Mouse (Mus musculus) neural tube, embryonic 14.5 days (tissue): ENCODE data around the gene Rin3. TPM values are rescaled to one million over a fixed set of nuclear protein-coding genes. Genes with fewer than 3 reads are reported as not detected.

Source experiments
- ATAC-seq: fragments of 200-750 bp; cut with Nextera tagmentation; 2 replicates; pipeline ENCODE4 v1.8.0; 2017; ENCODE audit warnings: low read depth, mild to moderate bottlenecking, moderate TSS enrichment, moderate library complexity
- H3K27ac ChIP-seq: fragments of 300-500 bp; sonication (generic); 2 replicates; pipeline ENCODE4 v1.5.1; 2014; ENCODE audit warnings: low read depth, mild to moderate bottlenecking, control low read depth, low read length, moderate library complexity, mixed read lengths
- H3K27me3 ChIP-seq: fragments of 300-500 bp; sonication (generic); 2 replicates; pipeline ENCODE4 v1.6.1; 2014; ENCODE audit warnings: low read length; ENCODE audit not compliant: control insufficient read depth, insufficient read depth
- H3K36me3 ChIP-seq: fragments of 300-500 bp; sonication (generic); 2 replicates; pipeline ENCODE4 v1.6.1; 2014; ENCODE audit warnings: low read length, mixed read lengths; ENCODE audit not compliant: control insufficient read depth, insufficient read depth
- H3K4me1 ChIP-seq: fragments of 300-500 bp; sonication (generic); 2 replicates; pipeline ENCODE4 v1.6.1; 2014; ENCODE audit warnings: low read length; ENCODE audit not compliant: control insufficient read depth, insufficient read depth
- H3K4me2 ChIP-seq: fragments of 300-500 bp; sonication (generic); 2 replicates; pipeline ENCODE4 v1.6.1; 2014; ENCODE audit warnings: mild to moderate bottlenecking, low read depth, low read length, control low read depth
- H3K4me3 ChIP-seq: fragments of 300-500 bp; sonication (generic); 2 replicates; pipeline ENCODE4 v1.5.1; 2014; ENCODE audit warnings: low read depth, low read length, control low read depth, mixed read lengths
- H3K9ac ChIP-seq: fragments of 300-500 bp; sonication (generic); replicated peaks from 2 replicates; pipeline ENCODE4 v1.6.1; 2014; ENCODE audit warnings: low read depth, mild to moderate bottlenecking, control low read depth, low read length, mixed read lengths
- H3K9me3 ChIP-seq: fragments of 300-500 bp; sonication (generic); 2 replicates; pipeline ENCODE4 v1.6.1; 2016; ENCODE audit warnings: low read length; ENCODE audit not compliant: control insufficient read depth
- WGBS: fragments of 180-500 bp; shearing (Covaris S2); extraction: QIAGEN DNeasy Blood & Tissue Kit; methylation state at CpG from one replicate; pipeline ENCODE4 v1.1.7; 2014; 5-methylcytosine and 5-hydroxymethylcytosine counted together
- polyA plus RNA-seq: library from polyadenylated mRNA; unstranded; fragments of >200 nt; fragmentation: Nextera tagmentation; extraction: Ambion mirVana; gene quantifications from 2 replicates; pipeline ENCODE4 v1.2.1, GENCODE M21; 2014

Gene Rin3
- polyA plus RNA-seq, 1 experiment from 2014 or later: 0.95 TPM

- H3K9me3 ChIP-seq: no peaks in the 10 kb centered on the region
- no peaks in the 10 kb centered on the region for H3K27me3 ChIP-seq
- H3K4me3 ChIP-seq: no peak overlapping the region
- no peak overlapping the region for H3K9ac ChIP-seq
- WGBS: 64% methylated on average over 9 of the region's 9 CpGs
- ATAC-seq: no peak
- H3K4me2 ChIP-seq: no peak overlapping the region
- H3K27ac ChIP-seq: no peak overlapping the region
- peaks cover 10% of the 10 kb centered on the region for H3K36me3 ChIP-seq
- H3K4me1 ChIP-seq: 0 out of 2 replicates have a peak, but pooled peaks cover 2% of the 10 kb centered on the region
Observed at GRCm38 (mm10) chr12:102395537-102395936, 112.7 kb downstream of the Rin3 start.

DNA sequence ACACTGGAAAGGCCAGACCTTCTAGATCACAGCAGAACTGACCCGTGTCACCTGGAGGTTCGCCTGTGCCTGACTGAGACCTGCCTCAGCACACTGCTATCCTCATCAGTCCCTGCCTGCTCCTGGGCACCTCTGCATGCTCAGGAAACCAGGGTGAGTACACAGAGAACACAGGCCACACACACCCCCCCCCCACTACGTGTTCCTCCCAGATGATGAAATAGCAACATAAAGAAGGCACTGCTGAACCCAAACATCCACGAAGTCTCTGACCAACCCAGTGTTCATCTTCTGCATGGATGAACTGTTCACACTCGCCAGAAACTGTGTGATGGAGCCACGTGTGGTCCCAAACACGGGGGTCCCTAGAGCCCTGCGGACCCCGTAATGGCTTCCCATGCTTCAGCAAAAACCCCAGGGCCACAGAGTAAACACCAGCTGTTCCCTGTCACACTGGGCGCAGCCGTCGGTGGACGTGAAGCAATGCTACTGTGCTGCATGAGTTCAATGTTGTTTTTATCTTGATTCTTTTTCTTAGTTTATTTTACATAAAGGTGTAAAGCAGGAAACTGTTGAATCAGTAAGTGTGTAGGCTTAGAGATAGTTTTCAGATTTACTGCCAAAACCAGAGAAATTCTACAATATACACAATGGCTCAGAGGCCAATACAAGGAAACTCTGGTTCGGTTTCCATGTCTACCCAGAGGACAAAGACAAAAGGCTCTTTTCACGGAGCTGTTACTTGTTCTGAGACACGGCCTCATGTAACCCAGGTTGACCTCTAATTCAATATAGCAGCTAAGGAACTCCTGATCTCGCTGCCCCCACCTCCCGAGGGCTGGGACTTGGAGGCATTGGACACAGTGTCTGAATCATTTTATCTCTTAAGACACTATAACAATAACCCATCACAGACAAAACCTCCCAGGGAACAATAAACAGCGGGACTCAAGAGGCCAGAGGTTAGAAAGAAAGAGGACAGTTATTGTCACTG, 113.4 kb downstream of the Rin3 start:
- Histone ChIP-seq H3K9ac (no peak overlapping the region), H3K4me2 (no peak overlapping the region), H3K27ac (no peak overlapping the region), H3K4me3 (no peak overlapping the region), H3K27me3 (no peaks in the 10 kb centered on the region), H3K36me3 (peaks cover 10% of the 10 kb centered on the region), H3K4me1 (0 out of 2 replicates have a peak, but pooled peaks cover 2% of the 10 kb centered on the region), H3K9me3 (no peaks in the 10 kb centered on the region)
- no peak for ATAC-seq
- 22% methylated on average over 19 of the region's 19 CpGs for WGBS

DNA sequence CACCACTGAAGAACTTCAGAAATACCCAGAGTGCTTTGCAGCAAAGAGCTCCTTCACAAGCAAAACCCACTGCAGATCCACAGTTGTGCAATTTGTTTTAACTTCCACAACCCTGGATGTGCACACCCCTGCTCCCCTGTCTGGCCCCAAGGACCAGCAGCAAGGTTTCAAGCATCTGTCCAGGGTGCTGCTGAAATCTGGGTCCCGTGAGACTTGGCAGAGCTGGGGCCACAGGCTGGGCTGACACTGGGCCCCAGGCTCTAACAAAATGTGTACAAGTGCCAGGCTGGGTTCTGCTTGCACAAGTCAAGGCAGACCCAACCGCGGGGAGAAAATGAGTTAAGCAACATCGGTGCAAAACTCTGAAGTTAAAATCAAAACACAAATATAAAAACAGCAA, 115.7 kb downstream of the Rin3 start:
- Histone ChIP-seq H3K9me3 (no peaks in the 10 kb centered on the region), H3K4me2 (no peak overlapping the region), H3K36me3 (peaks cover 21% of the 10 kb centered on the region), H3K4me1 (0 out of 2 replicates have a peak, but pooled peaks cover 2% of the 10 kb centered on the region), H3K4me3 (no peak overlapping the region), H3K9ac (no peak overlapping the region), H3K27me3 (no peaks in the 10 kb centered on the region), H3K27ac (no peak overlapping the region)
- no peak for ATAC-seq
- WGBS: 92% methylated on average over 4 of the region's 4 CpGs

GRCm38 (mm10) chr12:102413171-102413570, 130.3 kb downstream of the Rin3 start:
- H3K9me3 ChIP-seq: no peaks in the 10 kb centered on the region

DNA sequence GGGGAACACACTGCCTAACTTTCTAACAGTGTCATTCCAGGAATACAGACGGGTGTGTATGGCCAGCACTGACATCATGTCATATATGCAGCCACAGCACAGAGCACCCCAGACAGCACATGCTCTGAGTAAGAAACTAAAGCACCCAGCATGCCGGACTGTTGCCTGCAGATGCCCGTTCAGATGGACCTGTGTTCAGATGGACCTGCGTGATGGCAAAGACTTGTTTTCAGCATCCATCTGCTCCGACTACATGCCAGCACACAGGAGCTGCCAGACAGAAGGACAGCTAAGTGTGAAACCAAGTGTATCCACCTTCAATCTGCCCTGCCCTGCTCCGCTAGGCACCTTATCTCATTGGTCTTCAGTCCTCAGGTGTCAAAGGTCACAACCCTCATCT, 131.8 kb downstream of the Rin3 start:
- ATAC-seq: no peak
- H3K4me3 ChIP-seq: no peak overlapping the region
- H3K4me1 ChIP-seq: no peaks in the 10 kb centered on the region
- no peaks in the 10 kb centered on the region for H3K36me3 ChIP-seq
- H3K9me3 ChIP-seq: no peaks in the 10 kb centered on the region
- WGBS: 90% methylated on average over 6 of the region's 6 CpGs
- H3K4me2 ChIP-seq: no peak overlapping the region
- no peaks in the 10 kb centered on the region for H3K27me3 ChIP-seq
- no peak overlapping the region for H3K9ac ChIP-seq
- H3K27ac ChIP-seq: no peak overlapping the region

More at GRCm38 (mm10) chr12:102413171-102413570, 130.3 kb downstream of the Rin3 start:
- H3K4me1 ChIP-seq: no peaks in the 10 kb centered on the region
- no peaks in the 10 kb centered on the region for H3K27me3 ChIP-seq
- no peak for ATAC-seq
- no peak overlapping the region for H3K4me2 ChIP-seq
- no peak overlapping the region for H3K27ac ChIP-seq
- no peak overlapping the region for H3K4me3 ChIP-seq
- 95% methylated on average over 13 of the region's 13 CpGs for WGBS
- no peaks in the 10 kb centered on the region for H3K36me3 ChIP-seq
- H3K9ac ChIP-seq: no peak overlapping the region

DNA sequence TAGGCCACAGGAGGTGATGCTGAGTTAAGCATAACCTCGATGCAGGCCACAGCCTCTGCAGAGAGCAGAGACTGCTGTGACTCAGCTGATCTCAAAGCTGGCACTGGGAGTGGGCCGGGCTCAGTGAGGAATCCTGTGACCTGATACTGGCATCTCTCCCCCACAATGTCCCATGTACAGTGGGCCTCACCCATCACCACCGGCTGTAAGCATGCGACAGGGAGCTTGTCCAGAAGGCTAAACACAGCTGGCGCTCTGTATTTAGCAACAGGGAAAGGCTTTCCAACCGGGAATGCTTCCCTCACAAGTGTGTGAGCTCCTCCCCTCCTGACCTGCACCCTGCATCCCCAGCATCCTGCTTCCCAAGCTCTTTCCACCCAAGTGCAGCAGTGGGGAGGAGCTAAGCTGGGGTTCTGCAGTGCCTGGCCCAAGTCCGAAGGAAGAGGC, 133.6 kb downstream of the Rin3 start:
- peak; percentile 17; the same call in 1 of the 2 replicates for ATAC-seq
- Histone ChIP-seq H3K27ac (no peak overlapping the region), H3K27me3 (no peaks in the 10 kb centered on the region), H3K4me1 (no peaks in the 10 kb centered on the region), H3K9me3 (no peaks in the 10 kb centered on the region), H3K36me3 (no peaks in the 10 kb centered on the region), H3K4me2 (no peak overlapping the region), H3K9ac (no peak overlapping the region), H3K4me3 (no peak overlapping the region)
- 54% methylated on average over 7 of the region's 7 CpGs for WGBS

DNA sequence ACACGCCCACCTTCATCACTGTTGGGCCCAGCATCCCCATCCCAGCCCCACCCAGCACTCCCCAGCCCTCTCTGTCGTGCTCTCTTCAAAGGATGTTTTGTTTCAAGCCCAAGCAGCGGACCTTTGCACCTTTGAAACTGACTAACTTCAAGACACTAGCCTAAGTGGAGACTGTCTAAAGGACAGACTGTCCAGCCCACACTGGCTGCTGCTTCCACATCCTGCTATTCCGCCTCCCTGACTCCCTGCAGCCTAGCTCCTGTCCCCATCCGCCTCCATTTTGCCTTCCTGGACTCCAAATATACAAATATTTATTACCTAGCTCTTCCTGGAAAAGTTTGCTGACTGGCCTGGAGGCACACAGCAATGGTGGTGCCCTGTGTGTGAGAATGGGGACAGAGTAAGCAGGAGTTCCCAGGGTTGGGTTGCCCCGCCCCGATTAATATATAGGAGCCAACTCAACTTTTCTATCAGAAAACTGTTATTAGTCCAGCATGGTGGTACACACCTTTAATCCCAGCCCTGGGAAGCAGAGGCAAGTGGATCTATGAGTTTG, 134.2 kb downstream of the Rin3 start:
- no peak overlapping the region for H3K4me3 ChIP-seq
- H3K9ac ChIP-seq: no peak overlapping the region
- H3K27ac ChIP-seq: no peak overlapping the region
- H3K4me2 ChIP-seq: no peak overlapping the region
- H3K9me3 ChIP-seq: no peaks in the 10 kb centered on the region
- no peaks in the 10 kb centered on the region for H3K36me3 ChIP-seq
- 79% methylated on average over 7 of the region's 7 CpGs for WGBS
- no peaks in the 10 kb centered on the region for H3K27me3 ChIP-seq
- H3K4me1 ChIP-seq: no peaks in the 10 kb centered on the region
- no peak for ATAC-seq

- Histone ChIP-seq H3K4me3 (no peak overlapping the region), H3K4me2 (no peak overlapping the region), H3K4me1 (no peaks in the 10 kb centered on the region), H3K9me3 (no peaks in the 10 kb centered on the region), H3K27me3 (no peaks in the 10 kb centered on the region), H3K9ac (no peak overlapping the region), H3K36me3 (0 out of 2 replicates have a peak, but pooled peaks cover 2% of the 10 kb centered on the region), H3K27ac (no peak overlapping the region)
- WGBS: 90% methylated on average over 6 of the region's 6 CpGs
- no peak for ATAC-seq
Observed at GRCm38 (mm10) chr12:102417701-102418100, 134.9 kb downstream of the Rin3 start.

- peak; percentile 44; the same call in 1 of the 2 replicates for ATAC-seq
- 34% methylated on average over 3 of the region's 3 CpGs for WGBS
Observed at GRCm38 (mm10) chr12:102419544-102419943, 136.7 kb downstream of the Rin3 start.

More at GRCm38 (mm10) chr12:102419544-102419943, 136.7 kb downstream of the Rin3 start:
- peak overlapping the region; percentile 2; the same call in 1 of the 2 replicates for H3K27ac ChIP-seq
- no peaks in the 10 kb centered on the region for H3K4me1 ChIP-seq
- H3K9me3 ChIP-seq: no peaks in the 10 kb centered on the region
- no peak overlapping the region for H3K9ac ChIP-seq
- H3K36me3 ChIP-seq: 0 out of 2 replicates have a peak, but pooled peaks cover 9% of the 10 kb centered on the region
- H3K4me3 ChIP-seq: no peak overlapping the region
- H3K4me2 ChIP-seq: no peak overlapping the region
- no peaks in the 10 kb centered on the region for H3K27me3 ChIP-seq
